20 mouse cellular contexts compared by ENCODE assay signal in the genomic region with DNA sequence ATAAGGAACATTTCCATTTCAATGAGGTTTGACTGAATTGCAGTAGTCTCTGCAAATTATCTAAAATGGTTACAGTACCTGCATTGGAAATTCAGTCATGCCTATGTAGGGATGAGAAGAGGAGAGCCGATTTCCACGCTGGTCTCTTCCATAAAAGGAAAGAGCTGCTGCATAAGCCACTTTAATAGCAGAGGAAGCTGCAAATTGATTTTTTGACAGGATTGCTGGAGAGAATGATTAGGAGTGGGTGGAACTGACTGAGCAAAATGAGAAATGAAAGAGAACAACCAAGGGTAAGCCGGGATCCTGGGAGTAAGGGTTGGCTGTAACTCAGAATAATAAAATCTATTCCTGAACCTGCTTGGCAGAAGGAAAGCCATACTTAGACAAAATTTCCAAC.
DNase-seq lines count a peak whose midpoint lies in the region; ATAC-seq lines count a peak whose summit lies in the region.
"Had no signal": no experiment of that assay in that cellular context is flagged by ENCODE, and none has a peak within 500 bp of the region (broad histone marks: within the 10 kb centered on the region; RNA-seq: fewer than 3 reads in every experiment).

No protein-coding gene starts in this region.

- peaks cover 3% of the 10 kb centered on the region; the same call in 1 of the 2 replicates for H3K4me1 ChIP-seq in hindbrain, embryonic 13.5 days (replicated peaks)
- H3K4me1 ChIP-seq in hindbrain, embryonic 11.5 days (replicated peaks; ENCODE audit: control insufficient read depth, insufficient read depth, low read length), result no peaks in the 10 kb centered on the region
- H3K4me1 ChIP-seq in hindbrain, embryonic 15.5 days (replicated peaks), result no peaks in the 10 kb centered on the region
- no peaks in the 10 kb centered on the region for H3K4me1 ChIP-seq in neural tube, embryonic 15.5 days
- H3K4me1 ChIP-seq: liver, embryonic 13.5 days had no signal

- no peaks in the 10 kb centered on the region for H3K36me3 ChIP-seq in hindbrain, embryonic 13.5 days
- H3K36me3 ChIP-seq in hindbrain, embryonic 11.5 days (ENCODE audit: control insufficient read depth, insufficient read depth, low read length), result no peaks in the 10 kb centered on the region
- H3K36me3 ChIP-seq in hindbrain, embryonic 15.5 days, result no peaks in the 10 kb centered on the region
- no peaks in the 10 kb centered on the region for H3K36me3 ChIP-seq in neural tube, embryonic 15.5 days
- H3K36me3 ChIP-seq: limb, embryonic 12.5 days; liver, embryonic 13.5 days; lung, embryonic 15.5 days had no signal

- H3K27ac ChIP-seq in hindbrain, embryonic 13.5 days, result peak overlapping the region; percentile 52; the same call in 1 of the 2 replicates
- no peak overlapping the region for H3K27ac ChIP-seq in hindbrain, embryonic 11.5 days (ENCODE audit: low read depth, low read length)
- H3K27ac ChIP-seq in hindbrain, embryonic 15.5 days (replicated peaks), result 0 out of 2 replicates have a peak overlapping the region, but pooled peaks have one; percentile 42
- no peak overlapping the region for H3K27ac ChIP-seq in neural tube, embryonic 15.5 days (replicated peaks)
- H3K27ac ChIP-seq: limb, embryonic 12.5 days; liver, embryonic 13.5 days; lung, embryonic 15.5 days; macrophage had no signal

- DNase-seq in hindbrain, embryonic 11.5 days (ENCODE audit: low spot score), result no peak
- DNase-seq in right cerebral cortex, adult 18-20 months, result peak; percentile 43
- DNase-seq in right cerebral cortex, postnatal 4 days, result no peak
- no peak for DNase-seq in adrenal gland, postnatal 14 days
- no peak for DNase-seq in urinary bladder, postnatal 36 days (ENCODE audit: low spot score in 2 of 2)
- DNase-seq: adrenal gland, adult 8-10 months; B cell, adult 2 months; cerebellum, adult 9-11 months; gastrocnemius, postnatal 10 days; kidney, adult 8-10 months; kidney, postnatal 4 days; liver, embryonic 13.5 days; thymus, postnatal 14 days had no signal

- 53% methylated on average over 3 of the region's 3 CpGs for WGBS in hindbrain, embryonic 13.5 days
- WGBS in hindbrain, embryonic 11.5 days, result 82% methylated on average over 3 of the region's 3 CpGs
- WGBS in hindbrain, embryonic 15.5 days, result 42% methylated on average over 3 of the region's 3 CpGs
- WGBS in neural tube, embryonic 15.5 days, result 64% methylated on average over 3 of the region's 3 CpGs

- H3K4me2 ChIP-seq in hindbrain, embryonic 13.5 days, result no peak overlapping the region
- H3K4me2 ChIP-seq in hindbrain, embryonic 11.5 days (replicated peaks; ENCODE audit: low read depth, low read length), result no peak overlapping the region
- no peak overlapping the region for H3K4me2 ChIP-seq in hindbrain, embryonic 15.5 days
- H3K4me2 ChIP-seq in neural tube, embryonic 15.5 days, result no peak overlapping the region
- H3K4me2 ChIP-seq: limb, embryonic 12.5 days; liver, embryonic 13.5 days; lung, embryonic 15.5 days had no signal

- no peak overlapping the region for H3K4me3 ChIP-seq in hindbrain, embryonic 13.5 days
- H3K4me3 ChIP-seq in hindbrain, embryonic 11.5 days (ENCODE audit: low read depth, low read length), result no peak overlapping the region
- no peak overlapping the region for H3K4me3 ChIP-seq in hindbrain, embryonic 15.5 days
- no peak overlapping the region for H3K4me3 ChIP-seq in neural tube, embryonic 15.5 days (replicated peaks)
- H3K4me3 ChIP-seq: limb, embryonic 12.5 days; liver, embryonic 13.5 days; lung, embryonic 15.5 days had no signal

- no peaks in the 10 kb centered on the region for H3K27me3 ChIP-seq in hindbrain, embryonic 13.5 days
- no peaks in the 10 kb centered on the region for H3K27me3 ChIP-seq in hindbrain, embryonic 11.5 days (ENCODE audit: control insufficient read depth, insufficient read depth, low read length)
- no peaks in the 10 kb centered on the region for H3K27me3 ChIP-seq in hindbrain, embryonic 15.5 days
- H3K27me3 ChIP-seq in neural tube, embryonic 15.5 days (replicated peaks), result no peaks in the 10 kb centered on the region
- H3K27me3 ChIP-seq: limb, embryonic 12.5 days; liver, embryonic 13.5 days; lung, embryonic 15.5 days had no signal

- H3K9ac ChIP-seq in hindbrain, embryonic 13.5 days, result no peak overlapping the region
- no peak overlapping the region for H3K9ac ChIP-seq in hindbrain, embryonic 11.5 days (ENCODE audit: low read depth, low read length)
- H3K9ac ChIP-seq in hindbrain, embryonic 15.5 days, result no peak overlapping the region
- H3K9ac ChIP-seq in neural tube, embryonic 15.5 days (replicated peaks), result no peak overlapping the region
- H3K9ac ChIP-seq: limb, embryonic 12.5 days; liver, embryonic 13.5 days; lung, embryonic 15.5 days had no signal

- peak; percentile 59; the same call in 1 of the 2 replicates for ATAC-seq in hindbrain, embryonic 13.5 days (ENCODE audit: low FRiP score)
- ATAC-seq in hindbrain, embryonic 11.5 days (ENCODE audit: low FRiP score), result no peak
- ATAC-seq in hindbrain, embryonic 15.5 days (ENCODE audit: low FRiP score, low read depth), result peak; percentile 59
- ATAC-seq in neural tube, embryonic 15.5 days (ENCODE audit: low FRiP score), result peak; percentile 45; the same call in 1 of the 2 replicates
- ATAC-seq: inflammation-experienced regulatory T-cells, adult 6 months had no signal

- no peaks in the 10 kb centered on the region for H3K9me3 ChIP-seq in hindbrain, embryonic 13.5 days
- no peaks in the 10 kb centered on the region for H3K9me3 ChIP-seq in hindbrain, embryonic 11.5 days (ENCODE audit: control insufficient read depth, low read length)
- H3K9me3 ChIP-seq in hindbrain, embryonic 15.5 days, result no peaks in the 10 kb centered on the region
- no peaks in the 10 kb centered on the region for H3K9me3 ChIP-seq in neural tube, embryonic 15.5 days (replicated peaks)
- H3K9me3 ChIP-seq: limb, embryonic 12.5 days; liver, embryonic 13.5 days; lung, embryonic 15.5 days had no signal

Comparison
In these comparisons a context has a peak if more than half of its experiments do, and no peak if none do; other contexts are left out.
1. H3K27ac ChIP-seq: peak in hindbrain, embryonic 13.5 days (single experiment) and hindbrain, embryonic 15.5 days (single experiment); none in hindbrain, embryonic 11.5 days (single experiment) and neural tube, embryonic 15.5 days (single experiment).